Mouse (Mus musculus) induced T-regulatory cell, adult 2 months (primary cell): ENCODE measurements around the gene Thsd4.

ENCODE experiments used
- DNase-seq: peaks from one replicate; pipeline ENCODE4 v3.0.0-alpha.2; 2012; ENCODE audit warnings: low read depth

Thsd4 gene

GRCm38 (mm10) chr9:60517148-60517547, 4.7 kb downstream of the Thsd4 start:
- DNase-seq, result no peak

GRCm38 (mm10) chr9:60516379-60516778, 5.5 kb downstream of the Thsd4 start:
- no peak for DNase-seq

DNA sequence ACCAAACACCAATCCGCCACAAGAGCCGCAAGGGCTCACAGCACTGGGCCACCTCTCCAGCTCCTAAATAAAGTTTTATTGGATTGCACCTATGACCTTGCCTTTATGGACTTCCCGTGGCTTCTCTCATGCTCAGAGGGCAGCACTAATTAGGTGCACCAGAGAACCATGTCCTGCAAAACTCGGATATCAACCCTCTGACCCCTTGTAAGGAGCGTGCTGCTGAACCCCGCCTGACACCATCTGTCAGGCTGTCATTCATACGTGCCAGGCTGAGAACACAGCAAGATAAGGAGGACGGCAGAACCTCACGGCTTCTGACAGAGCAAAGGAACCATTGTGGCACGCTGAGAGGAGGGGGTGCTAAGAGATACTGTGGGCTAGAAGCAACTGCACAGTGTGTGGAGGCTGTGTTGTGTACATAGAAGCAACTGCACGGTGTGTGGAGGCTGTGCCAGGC, 8.5 kb downstream of the Thsd4 start:
- DNase-seq, result no peak

GRCm38 (mm10) chr9:60510876-60511275, 11.0 kb downstream of the Thsd4 start:
- no peak for DNase-seq

- no peak for DNase-seq
These were observed 15.7 kb downstream of the Thsd4 start for GRCm38 (mm10) chr9:60506136-60506535.

GRCm38 (mm10) chr9:60504378-60505285, 17.2 kb downstream of the Thsd4 start:
- no peak for DNase-seq

GRCm38 (mm10) chr9:60502220-60502619, 19.6 kb downstream of the Thsd4 start:
- no peak for DNase-seq

GRCm38 (mm10) chr9:60501504-60502179, 20.2 kb downstream of the Thsd4 start:
- no peak for DNase-seq

DNA sequence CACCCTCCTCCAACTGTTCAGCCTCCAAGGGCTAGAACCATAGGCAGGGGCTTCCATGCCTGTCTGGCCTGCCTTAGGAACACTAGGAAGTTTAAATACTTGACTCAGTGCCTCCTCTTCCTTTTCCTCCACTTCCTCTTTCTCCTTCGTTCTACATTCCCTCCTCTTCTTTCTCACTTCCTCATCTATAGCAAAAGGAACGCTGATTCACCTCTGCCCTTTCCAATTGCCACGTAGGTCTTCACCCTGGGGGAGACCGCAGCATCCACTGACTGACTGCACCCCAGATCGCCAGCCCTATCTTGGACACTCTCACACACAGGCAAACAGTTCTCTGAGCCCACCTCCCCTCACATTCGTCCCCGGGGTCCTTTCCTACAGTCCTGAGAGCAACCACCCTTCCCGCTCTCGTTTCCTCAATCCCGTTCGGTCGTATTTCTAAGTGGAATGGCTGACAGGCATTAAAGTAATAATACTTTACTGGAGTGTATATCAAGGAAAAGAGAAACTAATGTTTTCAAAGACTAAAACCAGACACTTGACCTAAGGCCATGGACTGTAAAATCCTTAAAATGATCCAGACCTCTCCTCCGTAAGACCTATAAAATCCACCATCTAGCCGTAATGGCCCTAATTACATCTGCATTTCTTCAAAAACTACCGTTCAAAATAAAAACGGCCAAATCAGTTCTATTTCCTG, 29.4 kb downstream of the Thsd4 start:
- no peak for DNase-seq

- no peak for DNase-seq
These were observed 30.3 kb downstream of the Thsd4 start for GRCm38 (mm10) chr9:60491489-60492100.

GRCm38 (mm10) chr9:60491079-60491478, 30.8 kb downstream of the Thsd4 start:
- no peak for DNase-seq

DNA sequence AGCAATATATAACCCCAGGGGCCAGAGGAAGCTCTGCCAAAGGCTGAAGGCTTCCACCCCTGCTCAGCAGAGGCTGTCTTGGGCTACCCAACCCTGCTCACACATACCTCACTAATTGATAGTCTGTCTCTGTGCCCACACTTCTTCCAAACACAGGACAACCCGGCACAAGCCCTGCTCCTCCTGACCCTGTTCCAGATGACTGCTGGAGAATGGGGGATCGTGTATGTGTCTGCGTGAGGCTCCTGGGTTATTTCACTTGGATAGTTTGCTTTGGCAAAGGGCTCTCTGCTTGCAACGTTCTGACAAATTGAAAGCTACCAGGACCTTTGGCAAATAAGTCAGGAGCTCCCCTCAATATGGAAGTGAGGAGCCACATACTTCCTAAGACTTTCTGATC, 33.0 kb downstream of the Thsd4 start:
- DNase-seq, result no peak

- DNase-seq, result no peak
These were observed 39.7 kb downstream of the Thsd4 start for GRCm38 (mm10) chr9:60482165-60482564.

- no peak for DNase-seq
These were observed 41.8 kb downstream of the Thsd4 start for GRCm38 (mm10) chr9:60480052-60480451.

GRCm38 (mm10) chr9:60478806-60479205, 43.0 kb downstream of the Thsd4 start:
- DNase-seq, result no peak

DNA sequence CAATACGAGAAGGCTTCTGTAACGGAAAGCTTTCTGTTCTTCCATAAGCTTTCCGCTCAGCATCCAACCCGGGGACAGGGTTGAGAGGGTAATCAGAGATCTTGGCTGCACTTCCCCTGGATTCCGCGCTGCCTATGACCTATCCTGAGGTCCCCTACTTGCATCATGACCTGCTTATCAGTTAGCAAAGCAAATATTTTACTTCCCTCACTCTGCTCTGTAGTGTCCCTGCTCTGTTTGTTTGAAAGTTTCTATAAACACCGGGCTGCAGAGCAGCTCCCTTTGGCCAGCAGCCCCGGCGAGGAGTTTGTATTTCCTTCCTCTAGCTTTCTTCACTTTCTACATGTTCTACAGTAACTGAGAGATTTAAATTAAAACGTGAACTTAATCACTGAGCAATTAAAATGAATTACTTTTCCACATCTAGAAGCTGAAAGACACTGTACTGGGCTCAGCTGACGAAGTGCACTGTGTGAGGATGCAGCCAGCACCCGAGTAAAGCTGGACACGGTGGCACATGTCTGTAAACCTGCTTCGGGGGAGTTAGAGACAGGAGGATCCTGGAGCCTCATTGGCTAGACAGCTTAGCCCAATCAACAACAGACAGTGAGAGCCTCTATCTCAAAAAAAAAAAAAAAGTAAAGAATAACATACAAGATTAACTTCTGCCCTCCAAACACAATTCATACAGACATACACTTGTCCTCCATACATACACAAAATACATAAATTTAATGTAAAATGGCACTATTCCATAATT, 43.7 kb downstream of the Thsd4 start:
- no peak for DNase-seq

DNA sequence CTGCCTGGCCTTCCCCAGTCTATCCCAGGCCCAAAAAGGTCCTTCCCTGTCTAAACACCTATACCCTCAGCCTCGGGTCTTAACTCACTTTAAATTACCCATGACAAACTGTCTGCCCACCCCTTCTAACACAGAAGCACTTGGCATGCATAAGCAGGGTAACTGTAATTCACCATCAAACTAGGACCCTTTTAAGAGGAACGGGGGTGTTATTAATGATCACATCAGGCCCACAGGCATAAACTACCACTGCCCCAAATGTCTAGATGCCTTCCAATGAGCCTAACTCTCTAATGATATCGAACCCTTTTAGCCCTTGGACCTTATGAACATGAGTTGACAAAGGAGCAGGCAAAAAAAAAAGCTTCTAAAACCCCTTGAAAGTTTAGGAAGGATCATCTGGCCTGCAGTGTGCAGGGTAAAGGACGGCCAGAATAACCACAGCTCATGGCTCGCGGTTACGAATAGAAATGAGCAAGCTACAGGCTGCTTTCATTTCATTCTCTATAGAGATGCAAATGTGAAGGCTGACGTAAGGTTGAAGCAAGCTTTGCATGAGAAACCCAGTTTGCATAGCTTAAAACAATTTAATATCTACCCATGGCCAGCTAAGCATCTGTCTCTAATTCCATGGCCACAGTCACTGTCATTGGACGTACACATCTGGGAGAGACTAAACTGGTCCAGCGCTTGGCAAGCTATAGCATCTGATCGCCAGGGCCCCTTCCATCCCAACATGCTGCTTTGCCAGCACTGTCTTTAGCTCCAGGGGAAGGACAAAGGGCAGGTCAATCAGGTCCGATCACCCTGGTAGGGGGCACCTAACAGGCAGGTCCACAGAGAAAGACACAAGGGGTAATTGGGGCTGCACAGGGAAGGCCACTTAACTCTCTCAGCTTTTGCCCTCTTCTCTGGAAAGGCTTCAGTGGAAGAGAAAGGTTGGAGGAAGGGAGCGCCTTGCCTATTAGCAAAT, 61.5 kb downstream of the Thsd4 start:
- DNase-seq, result no peak

- no peak for DNase-seq
These were observed 63.3 kb downstream of the Thsd4 start for GRCm38 (mm10) chr9:60458468-60458962.

DNA sequence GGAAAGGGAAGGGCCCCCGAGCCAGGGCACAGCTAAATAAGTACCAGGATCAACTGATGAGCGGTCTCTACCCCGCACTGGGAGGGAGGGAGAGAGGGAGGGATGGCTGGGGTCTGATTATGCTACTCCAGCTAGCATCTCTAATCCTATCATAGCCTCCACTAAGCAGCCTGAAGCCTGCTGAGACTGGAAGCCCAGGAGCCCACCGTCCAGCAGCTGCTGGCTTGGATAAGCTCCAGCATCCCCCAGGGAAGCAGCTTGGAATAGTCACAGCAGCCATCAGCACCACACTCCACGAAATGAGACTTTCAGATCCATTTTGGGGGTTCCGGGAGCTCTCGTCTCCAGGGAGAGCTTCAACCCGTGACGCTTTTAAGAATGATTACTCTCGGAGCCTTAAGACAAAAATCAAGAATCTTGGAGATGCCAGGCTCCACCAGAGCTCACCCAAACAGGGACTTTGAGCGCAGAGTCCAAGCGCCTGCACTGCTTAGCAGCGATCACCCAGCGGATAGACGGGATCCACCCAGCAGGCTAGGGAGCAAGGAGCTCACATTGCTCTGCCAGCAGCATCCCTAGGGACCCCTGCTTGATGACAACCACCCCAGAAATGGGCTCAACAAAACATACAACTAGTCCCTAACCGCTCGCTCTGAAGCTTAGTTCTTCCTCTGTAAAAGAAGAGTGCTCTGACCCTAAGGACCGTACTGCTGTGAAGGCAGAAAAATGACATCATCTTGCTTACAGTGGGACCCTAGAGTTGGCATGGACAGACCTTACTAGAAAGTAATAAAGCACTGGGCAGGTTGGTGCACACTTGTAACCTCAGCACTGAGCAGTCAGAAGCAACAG, 64.3 kb downstream of the Thsd4 start:
- DNase-seq, result no peak
